Mouse (Mus musculus): ENCODE data around the gene Trim31. TPM values are rescaled to one million over a fixed set of nuclear protein-coding genes. Genes with fewer than 3 reads are reported as not detected.

The Trim31 gene
- polyA plus RNA-seq, 1 experiment from 2014 or later: not detected

DNA sequence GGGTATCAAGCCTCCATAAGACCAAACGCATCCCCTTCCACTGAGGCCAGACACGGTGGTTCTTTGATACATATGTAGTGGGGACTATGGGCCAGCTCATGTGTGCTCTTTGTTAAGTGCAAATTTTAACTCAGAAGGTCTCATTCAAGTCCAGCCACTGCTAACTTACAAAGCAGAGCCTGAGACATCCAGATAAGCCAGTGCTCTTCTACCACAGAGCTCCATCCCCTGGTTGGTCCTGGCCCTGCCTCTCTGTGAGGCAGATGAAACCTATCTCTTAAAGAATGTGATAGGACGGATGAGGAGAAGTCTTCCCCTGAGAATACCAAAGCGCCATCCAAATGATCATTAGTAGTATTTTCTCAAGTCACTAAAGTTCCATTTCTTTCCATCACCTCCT lies 1.5 kb downstream of the Trim31 start:
- WGBS: 89% methylated on average over 4 of the region's 4 CpGs

DNA sequence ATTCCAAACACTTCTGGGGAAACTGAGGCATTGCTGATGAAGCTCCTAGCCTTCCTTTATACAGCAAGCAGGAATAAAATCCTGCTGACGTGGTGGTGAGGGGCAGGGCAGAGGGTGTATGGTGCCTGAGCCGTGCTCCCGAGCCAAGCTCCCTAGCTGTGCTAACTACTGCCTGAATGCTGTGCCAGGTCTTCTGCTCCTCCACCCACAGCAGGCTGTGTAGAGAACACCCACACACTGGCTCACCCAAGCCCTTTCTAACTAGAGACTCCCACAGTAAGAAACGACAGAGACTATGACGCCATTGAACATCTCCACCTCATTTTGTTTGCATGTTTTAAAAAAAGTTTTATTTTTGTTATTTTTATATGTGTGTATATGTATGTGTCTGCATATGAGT lies 2.1 kb downstream of the Trim31 start:
- no peak for ATAC-seq (ENCODE audit: low FRiP score)
- H3K9ac ChIP-seq (replicated peaks): no peak overlapping the region
- H3K4me1 ChIP-seq: no peaks in the 10 kb centered on the region
- no peaks in the 10 kb centered on the region for H3K27me3 ChIP-seq (replicated peaks)
- no peaks in the 10 kb centered on the region for H3K36me3 ChIP-seq
- no peak overlapping the region for H3K4me3 ChIP-seq (replicated peaks)
- no peak overlapping the region for H3K4me2 ChIP-seq
- no peaks in the 10 kb centered on the region for H3K9me3 ChIP-seq (replicated peaks)
- H3K27ac ChIP-seq (replicated peaks): no peak overlapping the region
- WGBS: 89% methylated on average over 5 of the region's 5 CpGs

More for the DNA sequence above, 1.5 kb downstream of the Trim31 start:
- no peak overlapping the region for H3K4me2 ChIP-seq
- no peak overlapping the region for H3K4me3 ChIP-seq (replicated peaks)
- H3K4me1 ChIP-seq: no peaks in the 10 kb centered on the region
- H3K36me3 ChIP-seq: no peaks in the 10 kb centered on the region
- H3K27me3 ChIP-seq (replicated peaks): no peaks in the 10 kb centered on the region
- no peaks in the 10 kb centered on the region for H3K9me3 ChIP-seq (replicated peaks)
- no peak overlapping the region for H3K9ac ChIP-seq (replicated peaks)
- no peak for ATAC-seq (ENCODE audit: low FRiP score)
- no peak overlapping the region for H3K27ac ChIP-seq (replicated peaks)

DNA sequence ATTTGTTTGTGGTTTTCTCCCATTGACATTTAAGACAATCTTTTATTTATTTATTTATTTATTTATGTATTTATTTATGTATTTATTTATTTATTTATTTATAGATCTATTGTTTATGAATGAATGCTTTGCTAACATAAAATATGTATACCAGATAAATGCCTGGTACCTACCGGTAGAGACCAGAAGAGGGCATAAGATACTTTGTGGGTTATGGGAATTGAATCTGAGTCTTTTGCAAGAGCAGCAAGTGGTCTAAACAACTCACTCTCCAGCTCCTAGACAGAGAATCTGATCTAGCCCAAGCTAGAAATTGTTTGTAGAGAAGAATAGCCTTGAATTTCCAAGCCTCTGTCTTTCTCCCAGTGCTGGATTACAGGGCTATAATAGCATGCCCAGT lies 2.8 kb downstream of the Trim31 start:
- H3K36me3 ChIP-seq: no peaks in the 10 kb centered on the region
- H3K27me3 ChIP-seq (replicated peaks): no peaks in the 10 kb centered on the region
- no peak overlapping the region for H3K27ac ChIP-seq (replicated peaks)
- H3K4me1 ChIP-seq: no peaks in the 10 kb centered on the region
- no peaks in the 10 kb centered on the region for H3K9me3 ChIP-seq (replicated peaks)
- no peak overlapping the region for H3K9ac ChIP-seq (replicated peaks)
- 24% methylated on average over 1 of the region's 1 CpGs for WGBS
- no peak overlapping the region for H3K4me3 ChIP-seq (replicated peaks)
- no peak for ATAC-seq (ENCODE audit: low FRiP score)
- no peak overlapping the region for H3K4me2 ChIP-seq

DNA sequence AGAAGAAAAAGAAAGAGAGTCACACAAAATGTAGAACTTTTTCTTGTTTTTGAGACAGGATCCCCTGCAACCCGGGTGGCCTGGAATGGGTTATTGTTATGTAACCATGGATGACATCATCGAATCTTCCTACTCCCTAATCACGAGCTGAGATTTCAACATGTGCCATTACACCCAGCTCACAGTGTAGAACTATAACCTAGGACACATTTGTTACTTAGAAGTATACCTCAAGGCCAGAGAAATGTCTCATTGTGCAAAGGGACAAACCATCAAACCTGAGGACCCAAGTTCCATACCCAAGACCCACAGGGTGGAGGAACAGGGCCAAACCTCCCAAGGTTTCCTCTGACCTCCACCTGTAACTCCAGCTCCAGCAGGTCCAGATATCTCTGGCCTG lies 5.7 kb downstream of the Trim31 start:
- H3K36me3 ChIP-seq: no peaks in the 10 kb centered on the region
- H3K27me3 ChIP-seq (replicated peaks): no peaks in the 10 kb centered on the region
- H3K4me1 ChIP-seq: no peaks in the 10 kb centered on the region
- no peak overlapping the region for H3K4me3 ChIP-seq (replicated peaks)
- no peak overlapping the region for H3K9ac ChIP-seq (replicated peaks)
- no peak for ATAC-seq (ENCODE audit: low FRiP score)
- WGBS: 77% methylated on average over 3 of the region's 3 CpGs
- H3K4me2 ChIP-seq: no peak overlapping the region
- H3K9me3 ChIP-seq (replicated peaks): no peaks in the 10 kb centered on the region
- no peak overlapping the region for H3K27ac ChIP-seq (replicated peaks)

DNA sequence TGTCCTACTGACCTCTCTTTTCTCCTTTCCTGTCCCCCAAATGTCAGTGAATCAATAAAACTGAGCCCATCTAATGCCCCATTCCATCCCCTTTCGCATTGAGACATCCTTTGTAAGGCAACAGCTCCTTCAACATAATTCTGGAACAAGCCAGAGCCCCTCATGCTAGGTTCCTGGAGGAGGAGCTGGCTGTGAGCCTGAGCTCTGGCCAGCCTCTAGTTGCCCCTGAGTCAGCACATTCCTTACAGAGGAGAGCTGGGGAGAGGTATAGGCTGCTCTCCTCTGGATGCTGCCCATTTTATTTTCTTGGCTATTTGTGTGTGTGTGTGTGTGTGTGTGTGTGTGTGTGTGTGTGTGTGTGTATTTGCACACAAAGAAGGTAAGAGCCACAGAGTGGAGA lies 10.3 kb downstream of the Trim31 start:
- ATAC-seq (ENCODE audit: low FRiP score): no peak
- Histone ChIP-seq H3K27me3 (replicated peaks) (no peaks in the 10 kb centered on the region), H3K4me3 (replicated peaks) (no peak overlapping the region), H3K9me3 (replicated peaks) (no peaks in the 10 kb centered on the region), H3K4me1 (no peaks in the 10 kb centered on the region), H3K36me3 (no peaks in the 10 kb centered on the region), H3K9ac (replicated peaks) (no peak overlapping the region), H3K4me2 (no peak overlapping the region), H3K27ac (replicated peaks) (no peak overlapping the region)
- whole genome bisulfite sequencing: 62% methylated on average over 1 of the region's 1 CpGs

DNA sequence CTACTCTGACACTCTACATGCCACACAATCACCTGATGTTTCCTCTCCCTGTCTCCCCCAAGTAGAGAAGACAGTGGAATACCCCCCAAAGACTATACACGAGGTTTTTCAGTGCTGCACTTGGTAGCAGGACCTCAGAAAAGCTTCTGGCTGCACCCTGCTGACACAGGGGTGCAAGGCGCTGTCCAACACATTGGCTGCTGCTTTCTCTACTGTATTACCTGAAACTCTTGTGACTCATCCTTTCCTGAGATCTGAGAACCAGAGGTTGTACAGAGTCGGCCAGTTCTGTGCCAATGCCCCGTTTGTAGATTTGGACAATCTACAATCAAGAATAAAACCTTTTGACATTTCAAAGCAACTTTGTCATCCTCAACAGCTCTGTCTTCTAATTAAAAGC lies 11.9 kb downstream of the Trim31 start:
- H3K4me3 ChIP-seq (replicated peaks): no peak overlapping the region
- no peak for ATAC-seq (ENCODE audit: low FRiP score)
- 68% methylated on average over 4 of the region's 4 CpGs for WGBS
- H3K27ac ChIP-seq (replicated peaks): no peak overlapping the region
- H3K4me1 ChIP-seq: no peaks in the 10 kb centered on the region
- H3K36me3 ChIP-seq: no peaks in the 10 kb centered on the region
- H3K27me3 ChIP-seq (replicated peaks): no peaks in the 10 kb centered on the region
- H3K9ac ChIP-seq (replicated peaks): no peak overlapping the region
- no peaks in the 10 kb centered on the region for H3K9me3 ChIP-seq (replicated peaks)
- no peak overlapping the region for H3K4me2 ChIP-seq

DNA sequence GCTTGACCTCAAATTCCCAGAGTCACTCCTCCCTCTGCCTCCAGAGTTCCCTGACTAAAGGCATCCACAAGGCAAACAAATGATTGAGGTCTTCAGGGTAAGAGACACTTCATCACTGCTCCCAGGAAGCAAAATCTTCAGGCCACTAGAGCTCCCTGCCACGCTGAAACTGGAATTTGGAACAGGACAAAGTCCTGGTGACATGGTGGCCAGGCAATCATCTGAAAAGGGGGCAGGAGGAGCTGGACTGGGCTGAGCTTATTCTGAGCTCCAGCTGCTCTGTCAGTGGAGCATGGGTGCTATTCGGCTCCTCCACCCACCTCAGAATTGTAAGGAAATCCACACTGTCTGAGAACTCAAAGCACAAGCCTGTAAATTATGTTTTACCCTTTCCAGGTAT lies 14.1 kb downstream of the Trim31 start:
- H3K9me3 ChIP-seq (replicated peaks): no peaks in the 10 kb centered on the region
- ATAC-seq (ENCODE audit: low FRiP score): no peak
- H3K4me1 ChIP-seq: no peaks in the 10 kb centered on the region
- H3K4me2 ChIP-seq: no peak overlapping the region
- H3K36me3 ChIP-seq: no peaks in the 10 kb centered on the region
- WGBS: 86% methylated on average over 2 of the region's 2 CpGs
- H3K27ac ChIP-seq (replicated peaks): no peak overlapping the region
- H3K4me3 ChIP-seq (replicated peaks): no peak overlapping the region
- no peak overlapping the region for H3K9ac ChIP-seq (replicated peaks)
- no peaks in the 10 kb centered on the region for H3K27me3 ChIP-seq (replicated peaks)

DNA sequence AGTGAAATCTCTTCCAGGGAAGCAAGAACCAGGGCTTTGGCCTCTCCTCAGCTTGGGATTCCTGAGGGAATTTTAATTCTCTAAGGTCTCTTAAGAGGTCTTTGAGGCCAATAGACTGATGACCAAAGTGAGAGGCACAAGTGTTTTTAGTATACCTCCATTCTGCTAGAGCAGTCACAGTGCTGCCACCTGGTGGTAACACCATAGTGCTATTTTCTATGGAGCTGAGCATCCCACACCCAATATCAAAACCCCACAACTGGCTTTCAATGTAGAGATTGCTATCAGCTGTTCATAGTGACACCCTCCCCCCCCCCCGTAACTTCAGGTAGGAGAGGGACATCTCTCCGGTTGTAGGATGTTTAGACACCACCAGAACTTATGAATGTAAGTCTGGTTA lies 16.2 kb downstream of the Trim31 start:
- no peak overlapping the region for H3K4me3 ChIP-seq (replicated peaks)
- no peaks in the 10 kb centered on the region for H3K36me3 ChIP-seq
- H3K4me1 ChIP-seq: no peaks in the 10 kb centered on the region
- H3K4me2 ChIP-seq: no peak overlapping the region
- H3K27ac ChIP-seq (replicated peaks): no peak overlapping the region
- WGBS: 18% methylated on average over 2 of the region's 2 CpGs
- no peaks in the 10 kb centered on the region for H3K27me3 ChIP-seq (replicated peaks)
- H3K9me3 ChIP-seq (replicated peaks): no peaks in the 10 kb centered on the region
- no peak for ATAC-seq (ENCODE audit: low FRiP score)
- no peak overlapping the region for H3K9ac ChIP-seq (replicated peaks)

DNA sequence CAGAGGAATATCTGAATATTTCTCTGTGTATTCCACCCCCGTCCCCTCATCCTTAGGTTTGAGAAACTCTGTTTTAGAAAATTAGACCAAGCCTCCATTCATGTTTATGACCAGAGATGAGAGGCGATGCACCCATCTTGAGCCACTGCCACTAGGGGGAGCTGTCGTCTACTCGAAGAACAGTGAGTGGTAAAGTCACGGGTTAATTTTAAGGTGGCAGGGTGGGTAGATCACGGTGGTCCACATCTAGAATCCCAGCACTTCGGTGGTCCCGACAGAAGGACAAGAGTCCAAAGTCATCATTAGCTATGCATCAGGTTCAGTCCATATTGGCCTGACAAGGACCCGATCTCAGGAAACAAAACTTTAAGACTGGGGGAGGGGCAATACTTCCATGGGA lies 17.2 kb downstream of the Trim31 start:
- 14% methylated on average over 9 of the region's 9 CpGs for WGBS
- Histone ChIP-seq H3K9me3 (replicated peaks) (no peaks in the 10 kb centered on the region), H3K9ac (replicated peaks) (no peak overlapping the region), H3K36me3 (no peaks in the 10 kb centered on the region), H3K27me3 (replicated peaks) (no peaks in the 10 kb centered on the region), H3K4me3 (replicated peaks) (no peak overlapping the region), H3K4me2 (no peak overlapping the region), H3K27ac (replicated peaks) (no peak overlapping the region), H3K4me1 (no peaks in the 10 kb centered on the region)
- no peak for ATAC-seq (ENCODE audit: low FRiP score)

DNA sequence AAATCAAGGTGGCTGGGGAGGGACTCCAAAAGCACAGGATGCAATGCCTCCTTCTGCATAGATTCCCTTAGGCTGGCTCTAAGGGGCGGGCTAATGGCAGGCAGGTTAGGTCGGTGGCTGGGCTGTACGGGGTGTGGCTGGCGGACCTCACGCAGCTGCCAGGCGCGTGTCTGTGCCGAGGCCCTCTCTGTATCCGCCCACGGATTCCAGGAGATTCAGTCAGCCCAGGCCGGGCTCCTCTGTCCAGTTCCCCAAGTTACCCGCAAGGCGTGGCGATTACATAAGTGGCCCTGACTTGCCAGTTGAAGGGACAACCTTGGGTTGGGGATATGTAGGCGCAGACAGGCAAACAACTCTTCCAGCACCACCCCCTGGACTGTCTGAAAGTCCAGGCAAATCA lies 22.3 kb downstream of the Trim31 start:
- Histone ChIP-seq H3K4me2 (no peak overlapping the region), H3K9ac (replicated peaks) (no peak overlapping the region), H3K9me3 (replicated peaks) (no peaks in the 10 kb centered on the region), H3K4me3 (replicated peaks) (no peak overlapping the region), H3K27me3 (replicated peaks) (no peaks in the 10 kb centered on the region), H3K27ac (replicated peaks) (no peak overlapping the region), H3K36me3 (no peaks in the 10 kb centered on the region), H3K4me1 (no peaks in the 10 kb centered on the region)
- ATAC-seq (ENCODE audit: low FRiP score): no peak
- WGBS: 58% methylated on average over 15 of the region's 15 CpGs

DNA sequence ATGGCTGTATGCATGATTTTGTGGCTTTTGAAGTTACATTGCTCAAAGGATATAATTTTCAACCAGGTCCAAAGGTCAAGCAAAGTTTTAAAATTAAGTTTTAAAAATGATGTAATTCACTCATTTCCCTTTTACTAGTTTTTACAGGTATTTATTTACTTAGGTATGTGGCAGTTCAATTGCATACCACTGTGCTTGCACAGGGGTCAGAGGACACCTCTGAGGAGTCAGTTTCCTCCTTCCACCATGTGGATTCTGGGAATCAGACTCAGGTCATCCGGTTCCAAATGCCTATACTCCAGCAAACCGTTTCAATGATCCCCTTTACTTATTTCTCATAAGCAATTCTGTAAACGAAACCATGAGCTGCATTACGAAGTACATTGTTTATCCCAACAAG lies 24.8 kb downstream of the Trim31 start:
- Histone ChIP-seq H3K4me3 (replicated peaks) (no peak overlapping the region), H3K27ac (replicated peaks) (no peak overlapping the region), H3K27me3 (replicated peaks) (no peaks in the 10 kb centered on the region), H3K9ac (replicated peaks) (no peak overlapping the region), H3K9me3 (replicated peaks) (no peaks in the 10 kb centered on the region), H3K4me2 (no peak overlapping the region), H3K36me3 (no peaks in the 10 kb centered on the region), H3K4me1 (no peaks in the 10 kb centered on the region)
- ATAC-seq (ENCODE audit: low FRiP score): no peak
- 89% methylated on average over 4 of the region's 4 CpGs for WGBS

DNA sequence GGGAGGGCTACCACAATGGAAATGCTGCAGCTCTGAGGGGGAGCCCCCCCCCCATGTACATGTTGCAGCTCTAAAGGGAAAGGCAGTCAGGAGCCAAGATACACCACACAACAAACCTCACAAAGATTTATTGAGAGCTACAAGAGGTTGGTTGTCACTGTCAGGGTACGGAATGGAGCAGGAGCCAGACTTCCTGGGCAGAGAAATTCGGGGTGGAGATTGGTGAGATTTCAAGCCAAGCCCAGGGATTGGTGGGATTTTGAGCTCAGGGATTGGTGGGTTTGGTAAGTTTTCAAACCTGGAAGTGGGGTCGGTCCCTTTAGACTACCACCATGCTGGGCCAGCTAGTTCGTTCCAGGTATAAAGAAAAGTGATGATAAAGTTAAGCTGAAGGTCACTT lies 25.6 kb downstream of the Trim31 start:
- Histone ChIP-seq H3K9me3 (replicated peaks) (no peaks in the 10 kb centered on the region), H3K27ac (replicated peaks) (no peak overlapping the region), H3K9ac (replicated peaks) (no peak overlapping the region), H3K36me3 (no peaks in the 10 kb centered on the region), H3K27me3 (replicated peaks) (no peaks in the 10 kb centered on the region), H3K4me3 (replicated peaks) (no peak overlapping the region), H3K4me1 (no peaks in the 10 kb centered on the region), H3K4me2 (no peak overlapping the region)
- WGBS: 67% methylated on average over 4 of the region's 4 CpGs
- ATAC-seq (ENCODE audit: low FRiP score): no peak

DNA sequence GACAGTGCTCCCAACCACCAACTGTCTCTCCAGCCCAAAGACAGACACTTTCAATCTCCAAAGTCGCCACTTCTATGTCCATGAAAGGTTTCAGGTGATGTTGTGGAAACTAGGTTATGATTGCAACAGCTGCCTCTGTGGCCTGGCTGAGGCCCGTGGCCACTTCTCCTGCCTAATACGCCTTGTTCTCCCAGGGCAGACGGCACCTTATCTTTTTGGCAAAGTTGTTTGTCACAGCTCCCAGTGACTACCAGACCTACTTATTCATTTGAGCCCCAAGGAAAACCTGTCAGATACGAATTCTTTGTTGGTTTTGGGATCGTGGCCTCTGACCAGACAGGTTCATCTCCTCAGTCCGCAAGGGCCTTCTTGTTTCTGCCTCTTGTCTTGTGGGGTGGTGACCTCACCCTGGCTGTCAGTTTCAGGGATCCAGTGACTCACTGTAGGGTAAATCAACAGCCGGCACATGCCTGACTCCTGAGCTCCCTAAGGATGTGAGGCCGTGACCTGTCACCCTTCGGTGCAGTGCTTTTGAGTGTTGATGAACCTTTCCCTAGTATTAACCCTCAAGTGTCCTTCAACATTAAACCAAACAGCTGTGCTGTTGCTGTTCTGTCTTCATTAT lies 29.7 kb downstream of the Trim31 start:
- no peak overlapping the region for H3K27ac ChIP-seq (replicated peaks)
- H3K9me3 ChIP-seq (replicated peaks): no peaks in the 10 kb centered on the region
- no peaks in the 10 kb centered on the region for H3K4me1 ChIP-seq
- WGBS: 71% methylated on average over 10 of the region's 10 CpGs
- no peak overlapping the region for H3K4me2 ChIP-seq
- H3K9ac ChIP-seq (replicated peaks): no peak overlapping the region
- no peaks in the 10 kb centered on the region for H3K27me3 ChIP-seq (replicated peaks)
- no peak overlapping the region for H3K4me3 ChIP-seq (replicated peaks)
- no peak for ATAC-seq (ENCODE audit: low FRiP score)
- H3K36me3 ChIP-seq: no peaks in the 10 kb centered on the region
